18 mouse cellular contexts compared by ENCODE assay signal in genomic region chr12:91956411-91956810, GRCm38 (mm10).
DNase-seq lines count a peak whose midpoint lies in the region; ATAC-seq and TF ChIP-seq lines count a peak whose summit lies in the region.
"Had no signal": no experiment of that assay in that cellular context is flagged by ENCODE, and none has a peak within 500 bp of the region (broad histone marks: within the 10 kb centered on the region; RNA-seq: fewer than 3 reads in every experiment).

No protein-coding gene starts in this region.

- peaks cover 70% of the 10 kb centered on the region for H3K4me1 ChIP-seq in G1E (ENCODE audit: insufficient read depth, low read depth, low read length)

- peak; percentile 47 for DNase-seq in G1E (ENCODE audit: low spot score)
- DNase-seq in yolk sac, embryonic 10.5 days (ENCODE audit: low spot score), result no peak
- DNase-seq: adrenal gland, adult 2 months; adrenal gland, adult 8-10 months; adrenal gland, postnatal 10 days; adrenal gland, postnatal 14 days; adrenal gland, postnatal 25 days; adrenal gland, postnatal 36 days; B cell, adult 2 months; cerebellum, adult 11 months; cerebellum, adult 11-12 months; cerebellum, adult 18-20 months; cerebellum, adult 2 months; cerebellum, adult 8-10 months had no signal

- H3K4me3 ChIP-seq in G1E (ENCODE audit: low read depth, low read length), result no peak overlapping the region; the same call in 1 of the 2 replicates

- ATAC-seq in G1E (ENCODE audit: extremely low read depth, insufficient number of reproducible peaks, low FRiP score, poor library complexity, severe bottlenecking), result peak; percentile 80
- ATAC-seq: activated CD4-positive, CD25-positive, alpha-beta regulatory T cell, adult 4 months; CD4-positive, CD25-positive, alpha-beta regulatory T cell, adult 4 months; Patski had no signal

- H3K27me3 ChIP-seq in G1E (ENCODE audit: insufficient read depth, low read length), result no peaks in the 10 kb centered on the region
- H3K27me3 ChIP-seq: CH12.LX, Patski had no signal

- H3K9me3 ChIP-seq in G1E (replicated peaks), result no peaks in the 10 kb centered on the region

- TF ChIP-seq CTCF in G1E (IDR thresholded peaks at IDR 0.05; ENCODE audit: low read depth, low read length), result no peak

- H3K36me3 ChIP-seq in G1E (replicated peaks), result no peaks in the 10 kb centered on the region
